Mouse (Mus musculus) embryonic fibroblast, embryonic 13.5 days (primary cell): Measurements from ENCODE around the gene Chst15.

ENCODE experiments used
- CTCF ChIP-seq: IDR thresholded peaks from 2 replicates; pipeline ENCODE4 v1.5.1; 2011; ENCODE audit warnings: mild to moderate bottlenecking, control low read depth, low read length, moderate library complexity, borderline replicate concordance; ENCODE audit not compliant: insufficient read depth
- POLR2A ChIP-seq: IDR thresholded peaks from 2 replicates; pipeline ENCODE4 v1.6.1; 2011; ENCODE audit warnings: low read depth, mild to moderate bottlenecking, control low read depth, low read length, moderate library complexity

DNA sequence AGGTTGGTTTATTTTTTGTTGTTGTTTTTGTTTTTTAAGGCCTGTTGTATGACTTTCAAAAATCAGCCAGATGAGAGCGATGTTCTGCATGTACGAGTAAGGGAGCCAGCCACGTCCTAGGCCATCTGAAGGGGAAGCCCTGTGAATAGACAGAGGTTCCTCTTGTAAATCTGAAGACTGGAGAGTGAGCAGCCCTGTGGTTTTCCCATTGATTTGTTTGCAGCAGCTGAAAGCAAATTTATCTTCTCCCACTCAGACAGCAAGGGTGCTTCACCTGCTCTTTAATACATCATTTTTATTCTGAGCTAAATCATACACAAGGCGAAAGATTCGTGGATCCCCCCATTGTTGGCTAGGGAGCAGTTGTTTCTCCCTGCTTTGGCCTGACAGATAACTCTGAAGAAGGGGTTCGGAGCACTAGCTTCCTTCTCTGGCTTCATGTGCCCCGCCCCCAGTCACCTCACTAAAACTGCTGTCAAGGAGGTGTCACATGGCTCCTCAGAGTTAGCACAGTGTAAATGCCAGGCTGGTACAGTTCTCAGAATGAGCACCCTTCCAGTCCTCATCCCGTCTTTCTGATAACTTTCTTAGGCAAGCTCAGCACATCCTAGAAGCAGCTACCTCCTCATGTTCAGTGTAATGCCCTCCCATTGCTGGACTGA lies 12.5 kb downstream of the Chst15 start:
- no peak for TF ChIP-seq CTCF
- no peak for TF ChIP-seq POLR2A
